Mouse (Mus musculus): ENCODE data around the gene Btbd9.

The Btbd9 gene

DNA sequence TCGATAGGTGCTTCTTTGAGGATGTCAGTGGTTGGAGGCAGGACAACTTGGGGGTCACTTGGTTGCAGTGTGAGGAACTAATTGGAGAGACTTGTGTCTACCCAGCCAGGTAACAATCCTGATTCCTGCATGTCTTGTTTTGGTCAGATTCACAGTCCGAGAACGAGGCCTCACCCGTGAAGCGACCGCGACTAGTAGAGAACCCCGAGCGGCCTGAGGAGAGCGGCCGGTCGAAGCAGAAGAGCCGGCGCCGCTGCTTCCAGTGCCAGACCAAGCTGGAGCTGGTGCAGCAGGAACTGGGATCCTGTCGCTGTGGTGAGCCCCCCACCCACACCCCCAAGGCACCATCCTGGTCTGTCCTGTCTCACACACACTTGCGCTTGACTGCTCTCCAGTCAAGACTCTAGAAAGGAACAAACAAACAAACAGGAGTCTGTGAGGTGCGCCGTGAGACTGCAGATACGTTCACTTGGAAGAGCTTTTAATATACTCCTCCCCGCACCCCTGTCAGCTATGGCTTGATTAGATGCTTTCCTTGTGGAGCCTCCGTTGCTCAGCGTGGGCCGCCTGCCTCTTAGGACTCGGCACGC lies 383.8 kb downstream of the Btbd9 start:
- DNase-seq (ENCODE audit: extremely low read depth, low read depth, low spot score): no peak

DNA sequence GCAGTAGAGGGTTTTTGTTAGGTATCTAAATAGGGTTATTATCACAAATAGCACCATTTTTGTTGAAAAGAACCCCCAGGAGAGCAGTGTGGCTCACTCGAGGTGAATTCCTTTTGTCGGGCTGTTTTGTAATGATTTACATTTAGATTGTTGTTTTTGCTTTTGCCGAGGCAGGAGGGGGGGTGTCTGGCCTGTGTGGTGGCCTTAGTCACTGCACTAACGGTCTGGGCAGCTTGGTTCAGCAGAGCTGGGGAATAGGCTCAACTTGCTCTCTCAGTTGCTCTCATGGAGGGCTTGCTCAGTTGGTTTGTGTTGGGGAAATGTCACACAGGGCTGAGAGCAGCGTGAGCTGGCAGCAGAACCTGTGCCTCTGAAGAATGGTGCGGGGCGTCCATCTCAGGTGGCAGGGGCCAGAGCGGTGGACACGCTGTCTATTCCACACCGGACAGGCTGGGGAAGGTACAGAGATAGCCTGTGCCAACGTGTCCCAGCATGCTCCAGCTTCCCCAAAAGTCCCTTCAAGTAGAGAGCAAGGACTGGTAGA lies 385.1 kb downstream of the Btbd9 start:
- no peak for DNase-seq (ENCODE audit: extremely low read depth, low read depth, low spot score)

DNA sequence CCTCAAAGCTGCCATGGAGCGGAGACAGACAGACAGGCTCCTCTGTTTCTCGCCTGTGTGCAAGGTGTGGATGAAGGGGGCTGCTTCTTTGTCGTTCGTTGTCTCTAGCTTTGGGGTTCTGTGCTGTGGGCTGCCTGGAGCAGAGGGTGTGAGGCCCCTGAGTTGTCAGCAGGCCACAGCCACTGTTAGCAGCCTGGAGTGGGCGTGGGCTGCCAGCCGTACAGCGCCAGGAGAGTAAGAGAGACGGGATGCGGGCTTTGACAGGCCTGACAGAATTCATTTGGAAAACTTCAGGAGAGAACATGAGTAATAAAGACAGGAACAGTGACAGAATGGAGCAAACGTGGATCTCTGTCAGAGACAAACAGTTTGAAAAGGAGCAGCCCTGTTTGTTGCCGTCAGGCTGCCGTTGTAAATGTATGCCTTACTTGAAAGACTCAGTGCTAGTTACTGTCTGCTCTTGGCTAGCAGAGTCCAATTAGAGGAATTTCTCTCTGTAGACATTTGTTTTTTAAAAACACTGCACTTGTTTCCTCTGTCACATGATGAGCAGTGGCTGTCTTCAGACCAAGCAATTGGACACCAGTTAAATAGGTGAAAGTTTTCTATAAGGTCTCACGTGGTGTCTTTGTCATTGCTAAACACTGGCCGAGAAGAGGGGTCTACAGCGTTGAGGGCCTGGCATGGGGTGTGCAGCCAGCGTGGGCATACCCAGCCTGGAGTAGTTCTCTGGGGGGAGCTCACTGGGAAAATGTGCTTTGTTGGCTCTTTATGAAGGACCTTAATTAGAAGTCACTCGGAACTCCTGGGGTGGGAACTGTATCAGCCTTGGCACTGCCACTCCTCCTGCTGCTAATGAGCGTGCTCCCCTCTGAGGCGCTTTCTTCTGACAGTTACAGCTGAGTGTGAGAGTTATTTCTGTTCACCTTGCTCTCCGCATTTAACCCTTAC lies 388.0 kb downstream of the Btbd9 start:
- no peak for DNase-seq (ENCODE audit: extremely low read depth, low read depth, low spot score)

DNA sequence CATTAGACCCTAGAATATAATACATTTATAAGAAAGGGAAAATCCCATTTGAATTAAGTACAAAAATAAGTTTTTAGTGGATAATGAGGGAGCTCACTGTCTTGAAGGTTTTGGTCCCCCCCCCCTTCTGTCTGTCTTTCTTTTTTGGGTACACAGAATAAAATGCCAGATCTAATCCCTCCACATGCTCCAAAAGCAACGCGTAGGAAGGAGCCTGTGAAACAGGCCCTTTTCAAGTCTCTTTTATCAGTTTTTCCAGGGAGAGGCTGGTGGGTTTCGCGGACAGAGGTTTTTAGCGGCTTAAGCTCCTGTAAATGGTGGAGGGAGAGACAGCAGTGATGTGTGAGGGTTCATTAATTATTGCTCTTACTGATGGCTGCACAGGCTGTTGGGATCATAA lies 388.7 kb downstream of the Btbd9 start:
- DNase-seq (ENCODE audit: extremely low read depth, low read depth, low spot score): no peak

DNA sequence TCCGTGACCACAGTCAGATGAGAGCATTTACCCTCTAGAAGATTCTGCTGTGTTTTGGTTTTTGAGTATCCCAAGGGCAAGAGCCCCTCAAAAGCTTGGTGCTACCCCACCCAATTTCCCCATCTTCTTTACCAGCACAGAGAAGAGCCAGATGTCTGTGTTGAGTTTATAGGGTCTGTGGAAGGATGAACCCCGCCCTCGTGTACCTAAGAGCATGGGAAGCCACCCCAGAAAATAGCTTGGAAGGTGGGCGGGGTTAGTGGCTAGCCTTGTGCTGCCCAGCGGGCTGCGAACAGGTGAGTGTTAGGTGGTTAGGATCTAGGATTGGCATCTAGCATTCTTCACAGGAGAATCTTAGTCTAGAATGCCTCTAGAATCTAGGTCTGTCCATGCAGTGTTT lies 389.1 kb downstream of the Btbd9 start:
- DNase-seq (ENCODE audit: extremely low read depth, low read depth, low spot score): no peak

DNA sequence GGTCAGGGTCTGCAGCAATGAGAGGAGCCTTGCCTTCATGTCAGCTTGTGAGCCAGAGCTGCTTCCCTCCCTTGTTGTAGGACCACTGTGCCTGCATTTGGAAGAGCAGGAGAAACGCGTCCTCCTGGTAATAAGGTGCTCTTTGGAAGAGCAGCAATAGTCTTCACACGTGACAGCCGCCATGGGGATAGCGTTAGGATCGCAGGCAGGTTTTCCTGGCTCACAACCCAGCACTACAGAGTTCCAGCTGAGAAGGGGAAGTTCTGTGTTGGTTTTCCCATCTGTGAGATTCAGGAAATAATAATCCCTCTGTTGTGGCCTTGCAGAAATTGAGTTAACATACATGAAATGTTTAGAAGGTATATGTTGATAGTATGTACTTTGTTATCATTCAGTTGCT lies 392.7 kb downstream of the Btbd9 start:
- no peak for DNase-seq (ENCODE audit: extremely low read depth, low read depth, low spot score)

DNA sequence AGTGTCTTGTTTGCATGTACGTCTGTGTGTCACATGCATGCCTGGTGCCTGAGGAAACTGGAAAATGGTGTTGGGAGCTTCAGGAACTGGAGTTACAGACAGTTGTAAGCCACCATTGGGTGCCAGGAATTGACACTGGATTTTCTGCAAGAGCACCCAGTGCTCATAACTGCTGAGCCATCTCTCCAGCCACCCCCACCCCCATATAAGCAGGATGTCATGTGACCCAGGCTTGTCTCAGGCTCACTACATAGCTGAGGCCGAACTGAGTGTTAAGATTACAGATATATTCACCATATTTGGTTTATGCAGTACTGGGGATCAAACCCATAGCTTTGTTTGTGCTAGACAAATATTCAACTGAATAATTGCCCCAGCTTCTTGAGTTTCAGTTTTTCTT lies 394.2 kb downstream of the Btbd9 start:
- DNase-seq (ENCODE audit: extremely low read depth, low read depth, low spot score): no peak

DNA sequence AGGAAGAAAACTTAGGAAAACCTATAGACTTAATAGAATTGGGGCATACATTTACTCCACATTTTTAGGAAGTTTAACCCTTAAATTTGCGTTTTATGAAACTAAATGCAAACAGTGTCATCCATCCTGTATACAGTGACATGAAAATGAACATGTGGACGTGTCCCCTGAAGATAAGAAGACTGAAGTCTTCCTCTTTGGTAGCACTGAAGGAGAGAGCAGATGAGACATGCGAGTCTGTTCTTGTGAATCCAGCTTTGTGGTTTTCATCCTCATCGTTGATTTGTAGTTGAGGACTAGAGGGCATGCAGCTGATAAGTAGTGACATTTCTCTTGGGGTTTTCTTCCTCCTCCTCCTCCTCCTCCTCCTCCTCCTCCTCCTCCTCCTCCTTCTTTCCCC lies 394.7 kb downstream of the Btbd9 start:
- no peak for DNase-seq (ENCODE audit: extremely low read depth, low read depth, low spot score)

DNA sequence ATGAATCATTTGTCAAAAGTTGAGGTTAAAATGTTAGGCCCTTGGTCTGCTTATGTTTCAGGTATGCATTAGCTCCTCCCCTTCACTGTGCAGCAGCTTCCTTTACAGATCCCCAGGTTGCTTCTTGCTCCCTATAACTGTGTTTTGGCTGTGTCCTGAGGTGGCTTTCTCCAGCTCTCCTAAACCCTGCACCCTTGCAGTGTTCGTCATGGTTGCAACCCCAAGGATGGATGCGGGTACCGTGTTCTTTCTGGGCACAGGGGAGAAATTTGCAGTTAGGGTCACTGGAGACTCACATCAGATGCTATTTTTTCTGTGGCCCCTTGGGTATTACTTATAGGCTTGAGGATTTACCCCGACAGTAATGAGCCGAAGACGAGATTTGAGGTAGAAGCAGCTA lies 396.1 kb downstream of the Btbd9 start:
- DNase-seq (ENCODE audit: extremely low read depth, low read depth, low spot score): no peak

DNA sequence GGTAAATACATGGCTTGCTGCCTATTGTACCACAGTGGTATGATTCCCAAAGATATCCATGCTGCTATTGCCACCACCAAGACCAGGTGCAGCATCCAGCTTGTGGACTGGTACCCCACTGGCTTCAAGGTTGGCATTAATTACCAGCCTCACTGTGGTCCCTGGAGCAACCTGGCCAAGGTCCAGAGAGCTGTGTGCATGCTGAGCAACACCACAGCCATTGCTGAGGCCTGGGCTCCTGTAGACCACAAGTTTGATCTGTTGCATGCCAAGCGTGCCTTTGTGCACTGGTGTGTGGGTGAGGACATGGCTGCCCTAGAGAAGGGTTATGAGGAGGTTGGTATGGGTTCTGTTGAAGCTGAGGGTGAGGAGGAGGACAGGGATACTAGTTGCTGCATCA lies 397.9 kb downstream of the Btbd9 start:
- no peak for DNase-seq (ENCODE audit: extremely low read depth, low read depth, low spot score)

DNA sequence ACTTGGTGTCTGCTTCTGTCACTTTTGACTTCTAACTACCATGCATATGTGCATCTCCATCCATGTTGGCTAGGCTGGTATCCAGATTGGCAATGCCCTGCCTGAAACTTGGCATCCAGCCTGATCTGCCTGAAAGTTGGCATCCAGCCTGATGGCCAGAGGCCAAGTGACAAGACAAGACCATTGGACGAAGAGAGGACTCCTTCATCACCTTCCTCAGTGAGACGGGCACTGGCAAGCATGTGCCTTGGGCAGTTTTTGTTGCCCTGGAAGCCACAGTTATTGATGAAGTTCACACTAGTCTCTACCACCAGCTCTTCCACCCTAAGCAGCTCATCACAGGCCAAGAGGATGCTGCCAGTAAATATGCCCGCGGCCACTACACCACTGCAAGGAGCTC lies 398.9 kb downstream of the Btbd9 start:
- no peak for DNase-seq (ENCODE audit: extremely low read depth, low read depth, low spot score)
